Mouse (Mus musculus) kidney, adult 2 months (tissue): ENCODE data around the gene Nav1.

Experiments used
- CTCF ChIP-seq: fragments of 200-500 bp; conservative IDR thresholded peaks from 2 replicates; pipeline ENCODE4 v1.5.1; 2011; ENCODE audit warnings: low read depth, mild to moderate bottlenecking, control low read depth, low read length, moderate library complexity, mixed read lengths; ENCODE audit not compliant: insufficient read depth, insufficient read length
- POLR2A ChIP-seq: fragments of 200-500 bp; IDR thresholded peaks from one replicate; pipeline ENCODE4 v1.6.1; 2011; ENCODE audit warnings: low read depth, low read length, control low read depth

- TF ChIP-seq CTCF (no peak), POLR2A (no peak)
Measured at GRCm38 (mm10) chr1:135493862-135494261, 113.2 kb downstream of the Nav1 start.
